Mouse (Mus musculus): ENCODE results near the gene Mt3. TPM values are rescaled to one million over a fixed set of nuclear protein-coding genes. Genes with fewer than 3 reads are reported as not detected.
"Not testable (repeated sequence)": the region's sequence is repeated elsewhere in the genome, so short reads cannot be mapped to it uniquely, and the experiment has no call there.

Mt3 gene
- polyA plus RNA-seq, 1 experiment from 2014 or later = 73.3 TPM

GRCm38 (mm10) chr8:94127711-94128110 is 24.7 kb upstream of the Mt3 start:
- 0 out of 2 replicates have a peak, but pooled peaks have one; percentile 45 for ATAC-seq
- Histone ChIP-seq H3K9ac (replicated peaks) (no peak overlapping the region), H3K27ac (0 out of 2 replicates have a peak overlapping the region, but pooled peaks have one; percentile 14), H3K4me2 (replicated peaks) (no peak overlapping the region), H3K36me3 (no peaks in the 10 kb centered on the region), H3K4me1 (replicated peaks) (peaks cover 9% of the 10 kb centered on the region; the same call in 1 of the 2 replicates), H3K27me3 (no peaks in the 10 kb centered on the region), H3K9me3 (no peaks in the 10 kb centered on the region), H3K4me3 (replicated peaks) (no peak overlapping the region)
- 77% methylated on average over 6 of the region's 6 CpGs for WGBS

DNA sequence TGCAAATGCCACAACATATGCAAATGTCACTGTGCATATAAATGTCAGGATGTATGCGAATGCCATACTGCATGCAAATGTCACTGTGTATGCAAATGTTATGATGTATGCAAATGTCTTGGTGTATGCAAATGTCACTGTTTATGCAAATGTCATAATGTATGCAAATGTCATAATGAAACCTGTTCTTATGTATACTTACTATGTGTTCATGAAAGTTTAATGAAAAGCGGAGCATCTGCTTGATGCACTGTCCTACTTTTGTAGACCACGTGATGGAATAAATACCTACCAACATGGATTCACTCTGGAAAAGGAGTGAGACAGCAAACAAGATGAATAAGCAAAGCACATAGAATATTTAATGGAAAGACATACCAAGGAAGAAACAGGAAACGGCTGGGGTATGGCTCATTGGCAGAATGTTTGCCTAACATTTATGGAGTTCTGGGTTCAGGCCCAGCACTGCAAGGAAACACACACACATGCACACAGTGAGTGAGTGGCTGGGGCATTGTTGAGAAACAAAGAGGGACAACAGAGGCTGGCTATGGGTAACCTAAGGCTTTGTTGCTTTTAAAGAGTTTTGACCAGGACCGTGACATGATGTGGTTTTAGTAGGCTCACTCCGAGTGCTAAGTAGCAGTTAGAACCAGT is 23.1 kb upstream of the Mt3 start:
- no peak overlapping the region for H3K9ac ChIP-seq (replicated peaks)
- 66% methylated on average over 6 of the region's 6 CpGs for WGBS
- no peaks in the 10 kb centered on the region for H3K36me3 ChIP-seq
- 0 out of 2 replicates have a peak, but pooled peaks cover 3% of the 10 kb centered on the region for H3K4me1 ChIP-seq (replicated peaks)
- no peak overlapping the region for H3K27ac ChIP-seq
- no peaks in the 10 kb centered on the region for H3K27me3 ChIP-seq
- no peaks in the 10 kb centered on the region for H3K9me3 ChIP-seq
- H3K4me2 ChIP-seq (replicated peaks) = no peak overlapping the region
- ATAC-seq = no peak
- H3K4me3 ChIP-seq (replicated peaks) = no peak overlapping the region

DNA sequence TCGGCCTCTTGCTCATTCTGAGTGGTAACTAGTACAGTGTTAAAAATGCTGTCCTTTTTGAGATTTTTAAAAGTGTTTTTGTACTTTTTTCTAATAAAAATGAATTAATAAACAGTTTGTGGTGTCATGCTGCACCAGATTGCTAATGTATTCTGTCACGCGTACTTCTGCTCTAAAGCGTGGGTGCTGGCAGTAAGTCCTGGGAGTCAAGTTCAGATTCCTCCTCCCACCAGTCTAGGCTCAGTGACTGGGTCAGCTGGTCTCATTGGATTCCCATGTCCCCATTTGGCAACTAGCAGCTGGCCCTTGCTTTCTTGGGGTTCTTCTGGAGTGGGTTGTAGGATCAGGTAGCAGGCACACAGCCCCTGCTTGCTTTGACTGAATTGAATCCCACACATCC is 22.3 kb upstream of the Mt3 start:
- 91% methylated on average over 4 of the region's 4 CpGs for WGBS
- H3K36me3 ChIP-seq = no peaks in the 10 kb centered on the region
- no peak for ATAC-seq
- no peak overlapping the region for H3K4me3 ChIP-seq (replicated peaks)
- no peak overlapping the region for H3K27ac ChIP-seq
- no peak overlapping the region for H3K4me2 ChIP-seq (replicated peaks)
- no peaks in the 10 kb centered on the region for H3K9me3 ChIP-seq
- no peak overlapping the region for H3K9ac ChIP-seq (replicated peaks)
- H3K27me3 ChIP-seq = no peaks in the 10 kb centered on the region
- H3K4me1 ChIP-seq (replicated peaks) = 0 out of 2 replicates have a peak, but pooled peaks cover 3% of the 10 kb centered on the region

DNA sequence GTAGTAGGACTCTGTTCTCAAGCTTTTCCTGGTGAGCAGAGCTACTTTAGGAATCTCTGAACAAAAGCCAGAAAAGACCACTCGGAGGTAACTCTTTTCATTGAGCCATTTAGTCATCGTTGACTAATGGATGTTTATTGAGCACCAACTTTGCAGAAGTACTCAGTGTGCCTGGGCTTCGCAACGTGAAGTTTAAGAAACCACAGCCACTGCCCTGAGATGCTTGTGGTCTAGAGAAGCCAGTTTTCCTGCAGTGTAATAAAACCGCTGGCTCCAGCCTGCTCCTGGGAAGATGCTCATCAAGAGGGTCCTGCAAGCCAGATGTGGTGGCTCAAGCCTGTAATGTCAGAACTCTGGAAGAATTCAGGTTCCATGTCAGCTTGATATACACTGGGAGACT is 20.3 kb upstream of the Mt3 start:
- Histone ChIP-seq H3K27me3 (no peaks in the 10 kb centered on the region), H3K4me3 (replicated peaks) (no peak overlapping the region), H3K9me3 (no peaks in the 10 kb centered on the region), H3K36me3 (no peaks in the 10 kb centered on the region), H3K27ac (no peak overlapping the region), H3K4me1 (replicated peaks) (0 out of 2 replicates have a peak, but pooled peaks cover 3% of the 10 kb centered on the region), H3K4me2 (replicated peaks) (no peak overlapping the region), H3K9ac (replicated peaks) (no peak overlapping the region)
- WGBS = 77% methylated on average over 5 of the region's 5 CpGs
- ATAC-seq = no peak

- H3K27me3 ChIP-seq; H3K36me3 ChIP-seq; H3K4me3 ChIP-seq (replicated peaks); H3K4me2 ChIP-seq (replicated peaks); H3K27ac ChIP-seq; ATAC-seq; H3K9ac ChIP-seq (replicated peaks); H3K4me1 ChIP-seq (replicated peaks); H3K9me3 ChIP-seq: not testable (repeated sequence)
- 85% methylated on average over 3 of the region's 3 CpGs for WGBS
These were observed 17.8 kb upstream of the Mt3 start for GRCm38 (mm10) chr8:94134601-94135000.

GRCm38 (mm10) chr8:94135556-94135955 is 16.9 kb upstream of the Mt3 start:
- no peak overlapping the region for H3K9ac ChIP-seq (replicated peaks)
- no peak overlapping the region for H3K27ac ChIP-seq
- H3K4me1 ChIP-seq (replicated peaks) = no peaks in the 10 kb centered on the region
- no peaks in the 10 kb centered on the region for H3K9me3 ChIP-seq
- H3K36me3 ChIP-seq = no peaks in the 10 kb centered on the region
- no peaks in the 10 kb centered on the region for H3K27me3 ChIP-seq
- H3K4me2 ChIP-seq (replicated peaks) = no peak overlapping the region
- H3K4me3 ChIP-seq (replicated peaks) = no peak overlapping the region
- ATAC-seq = no peak
- 94% methylated on average over 6 of the region's 6 CpGs for WGBS

DNA sequence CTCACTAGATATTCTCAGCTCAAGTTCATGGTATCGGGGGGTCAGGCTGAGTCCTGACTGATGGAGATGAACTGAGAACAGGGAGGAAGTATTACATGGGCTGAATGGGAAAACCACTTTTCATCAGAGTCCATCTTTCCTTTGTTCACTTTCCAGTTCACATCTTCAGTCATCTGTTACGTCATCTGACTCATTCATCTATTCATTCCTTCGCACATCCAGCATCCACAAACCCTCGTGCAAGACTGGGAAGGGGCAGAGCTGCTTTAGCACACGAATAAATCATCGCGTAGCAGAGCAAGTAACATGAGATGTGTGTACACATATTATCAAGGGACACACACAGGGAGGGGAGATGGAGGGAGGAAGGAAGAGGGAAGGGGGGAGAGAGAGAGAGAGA is 16.2 kb upstream of the Mt3 start:
- no peak for ATAC-seq
- WGBS = 84% methylated on average over 7 of the region's 7 CpGs
- H3K4me1 ChIP-seq (replicated peaks) = no peaks in the 10 kb centered on the region

GRCm38 (mm10) chr8:94136933-94137332 is 15.5 kb upstream of the Mt3 start, which contains the start of gene Mt4:
Gene Mt4, plus strand, starts transcription at chr8:94137197.
- no peak within 1 kb of the TSS for H3K4me2 ChIP-seq (replicated peaks)
- no peaks in the 10 kb centered on the region for H3K4me1 ChIP-seq (replicated peaks)
- no peaks in the 10 kb centered on the region for H3K36me3 ChIP-seq
- H3K27ac ChIP-seq = no peak within 1 kb of the TSS
- H3K4me3 ChIP-seq (replicated peaks) = no peak within 1 kb of the TSS
- no peaks in the 10 kb centered on the region for H3K27me3 ChIP-seq
- H3K9me3 ChIP-seq = no peaks in the 10 kb centered on the region
- no peak within 1 kb of the TSS for H3K9ac ChIP-seq (replicated peaks)
- ATAC-seq = no peak
- 64% methylated on average over 6 of the region's 6 CpGs for WGBS

More for the DNA sequence above, 16.2 kb upstream of the Mt3 start:
- no peak overlapping the region for H3K4me3 ChIP-seq (replicated peaks)
- no peak overlapping the region for H3K27ac ChIP-seq
- H3K9me3 ChIP-seq = no peaks in the 10 kb centered on the region
- H3K9ac ChIP-seq (replicated peaks) = no peak overlapping the region
- no peaks in the 10 kb centered on the region for H3K27me3 ChIP-seq
- no peak overlapping the region for H3K4me2 ChIP-seq (replicated peaks)
- H3K36me3 ChIP-seq = no peaks in the 10 kb centered on the region

GRCm38 (mm10) chr8:94140266-94140795 is 12.1 kb upstream of the Mt3 start:
- Histone ChIP-seq H3K9me3 (no peaks in the 10 kb centered on the region), H3K27ac (no peak overlapping the region), H3K4me2 (replicated peaks) (no peak overlapping the region), H3K9ac (replicated peaks) (no peak overlapping the region), H3K36me3 (no peaks in the 10 kb centered on the region), H3K4me1 (replicated peaks) (no peaks in the 10 kb centered on the region), H3K27me3 (no peaks in the 10 kb centered on the region), H3K4me3 (replicated peaks) (no peak overlapping the region)
- 82% methylated on average over 4 of the region's 4 CpGs for WGBS
- ATAC-seq = no peak

DNA sequence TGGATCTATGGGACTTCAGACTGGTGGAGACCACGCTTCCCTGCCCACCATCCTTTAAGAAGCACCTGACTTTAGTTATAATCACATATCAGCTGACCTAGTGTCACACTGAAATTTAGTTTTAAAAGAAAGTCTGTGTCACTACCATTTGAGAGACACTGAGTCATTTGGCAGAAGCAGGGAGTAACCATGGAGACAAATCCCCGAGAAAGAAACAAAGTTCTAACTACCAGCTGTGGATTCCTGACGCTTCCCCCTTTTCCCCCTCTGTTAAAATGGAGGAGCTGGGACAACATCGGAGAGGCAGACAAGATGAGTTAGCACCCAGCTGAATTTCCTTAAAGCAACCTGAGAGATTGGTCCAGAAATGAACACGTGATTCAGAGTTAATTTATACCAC is 4.2 kb upstream of the Mt3 start:
- Histone ChIP-seq H3K27ac (no peak overlapping the region), H3K27me3 (peaks cover 7% of the 10 kb centered on the region; the same call in 1 of the 2 replicates), H3K36me3 (no peaks in the 10 kb centered on the region), H3K9me3 (no peaks in the 10 kb centered on the region), H3K4me3 (replicated peaks) (no peak overlapping the region), H3K4me2 (replicated peaks) (no peak overlapping the region), H3K4me1 (replicated peaks) (peaks cover 15% of the 10 kb centered on the region), H3K9ac (replicated peaks) (no peak overlapping the region)
- WGBS = 29% methylated on average over 5 of the region's 5 CpGs
- ATAC-seq = no peak

- H3K27me3 ChIP-seq = peaks cover 14% of the 10 kb centered on the region; the same call in 1 of the 2 replicates
- H3K4me2 ChIP-seq (replicated peaks) = no peak overlapping the region
- no peak for ATAC-seq
- 85% methylated on average over 5 of the region's 5 CpGs for WGBS
- peaks cover 29% of the 10 kb centered on the region for H3K4me1 ChIP-seq (replicated peaks)
- H3K27ac ChIP-seq = no peak overlapping the region
- H3K36me3 ChIP-seq = no peaks in the 10 kb centered on the region
- no peaks in the 10 kb centered on the region for H3K9me3 ChIP-seq
- no peak overlapping the region for H3K9ac ChIP-seq (replicated peaks)
- H3K4me3 ChIP-seq (replicated peaks) = no peak overlapping the region
These were observed 1.5 kb upstream of the Mt3 start for GRCm38 (mm10) chr8:94150925-94151324.

DNA sequence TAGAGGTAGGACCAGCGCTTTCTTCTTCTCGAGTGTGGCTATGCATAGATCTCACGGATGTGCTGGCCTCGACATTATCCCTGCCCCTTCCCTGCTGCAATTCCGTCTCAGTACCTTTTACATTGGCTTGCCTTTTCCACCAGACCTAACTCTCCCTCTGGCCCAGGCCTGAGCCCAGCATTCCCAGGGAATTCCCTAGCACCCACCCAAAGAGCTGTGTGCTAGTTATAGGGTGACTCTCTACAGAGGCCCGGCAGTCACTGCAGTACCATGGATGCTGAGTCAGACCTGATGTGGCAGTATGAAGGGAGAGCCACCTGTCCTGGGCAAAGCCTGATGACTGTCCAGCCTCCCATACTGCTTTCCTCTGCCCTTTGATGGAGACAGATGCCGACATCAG is 1.0 kb downstream of the Mt3 start:
- Histone ChIP-seq H3K36me3 (no peaks in the 10 kb centered on the region), H3K4me2 (replicated peaks) (peak overlapping the region; percentile 70), H3K4me1 (replicated peaks) (peaks cover 26% of the 10 kb centered on the region), H3K27me3 (peaks cover 14% of the 10 kb centered on the region; the same call in 1 of the 2 replicates), H3K4me3 (replicated peaks) (peak overlapping the region; percentile 48), H3K9me3 (no peaks in the 10 kb centered on the region), H3K9ac (replicated peaks) (peak overlapping the region; percentile 60), H3K27ac (peak overlapping the region; percentile 41; the same call in 1 of the 2 replicates)
- 29% methylated on average over 7 of the region's 7 CpGs for WGBS
- ATAC-seq = peak; percentile 49
